Mouse (Mus musculus): ENCODE data around the gene Tcea2.

Gene Tcea2

DNA sequence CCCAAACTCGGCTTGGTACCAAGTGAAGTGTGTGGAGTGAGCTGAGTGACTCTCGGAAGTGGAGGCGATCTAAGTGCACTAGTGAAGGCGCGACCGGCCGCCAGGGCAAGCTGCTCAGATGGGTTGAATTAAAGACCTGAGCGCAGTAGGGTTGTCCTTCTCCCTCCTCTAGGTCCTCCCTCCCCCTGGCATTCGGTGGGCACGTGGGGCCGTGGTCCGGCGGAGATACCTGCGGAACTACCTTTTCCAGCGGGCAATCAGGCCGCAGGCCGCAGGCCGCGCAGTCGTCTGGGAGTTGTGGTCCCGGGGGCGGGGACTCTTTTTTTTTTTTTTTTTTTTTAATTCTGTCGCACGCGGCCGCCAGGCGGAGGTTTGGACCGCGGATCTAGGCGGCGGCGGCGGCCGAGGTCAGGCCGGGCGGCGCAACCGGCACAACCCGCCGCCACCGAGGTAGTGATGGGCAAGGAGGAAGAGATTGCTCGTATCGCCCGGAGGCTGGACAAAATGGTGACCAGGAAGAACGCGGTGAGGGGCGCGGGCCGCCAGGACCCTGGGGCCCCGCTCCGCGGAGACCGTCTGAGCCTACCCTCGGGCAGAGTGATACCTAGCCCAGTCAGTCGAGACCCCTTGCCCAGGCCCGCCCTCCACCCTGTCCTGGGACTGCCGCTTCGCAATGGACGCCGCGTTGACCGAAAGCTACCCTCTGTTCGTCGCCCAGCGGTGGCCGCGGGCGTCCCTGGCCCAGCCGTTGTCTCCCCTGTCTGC is at the start of gene Tcea2:
Gene Tcea2 (plus strand): TSS at position 360 of the 765 bp plus-strand sequence.
- peak; percentile 77 for DNase-seq (ENCODE audit: low read depth, low spot score)

DNA sequence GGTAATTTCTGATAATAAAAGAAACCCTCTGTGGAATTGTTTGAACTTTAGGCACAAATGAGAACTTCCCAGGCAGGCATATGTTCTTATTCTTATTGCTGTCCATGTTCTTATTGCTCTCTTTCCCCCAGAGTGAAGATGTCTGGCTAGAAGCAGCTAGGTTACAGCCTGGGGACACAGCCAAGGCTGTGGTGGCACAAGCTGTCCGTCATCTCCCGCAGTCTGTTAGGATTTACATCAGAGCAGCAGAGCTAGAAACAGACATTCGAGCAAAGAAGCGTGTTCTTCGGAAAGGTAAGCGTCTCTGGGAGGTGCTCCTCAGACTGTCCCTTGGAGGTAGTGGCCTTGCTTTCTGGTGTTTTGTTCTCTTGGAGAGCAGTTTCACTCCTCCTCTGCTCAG is 47.5 kb upstream of the Tcea2 start:
- DNase-seq (ENCODE audit: low read depth, low spot score): no peak

DNA sequence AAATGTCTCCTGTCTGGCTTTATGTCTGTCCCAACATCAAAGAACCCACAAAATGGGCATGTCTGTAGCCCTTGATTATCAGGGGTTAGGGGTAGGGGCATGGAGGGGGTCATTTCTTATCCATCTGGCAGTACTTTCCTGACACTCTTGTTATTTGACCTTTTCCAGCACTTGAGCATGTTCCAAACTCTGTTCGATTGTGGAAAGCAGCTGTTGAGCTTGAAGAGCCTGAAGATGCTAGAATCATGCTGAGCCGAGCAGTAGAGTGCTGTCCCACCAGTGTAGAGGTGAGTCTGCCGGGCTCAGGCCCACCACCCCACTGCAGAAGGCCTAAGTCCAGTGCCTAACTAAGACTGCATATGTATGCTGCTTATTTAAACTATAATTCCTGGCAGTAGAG is 44.2 kb upstream of the Tcea2 start:
- DNase-seq (ENCODE audit: low read depth, low spot score): no peak

DNA sequence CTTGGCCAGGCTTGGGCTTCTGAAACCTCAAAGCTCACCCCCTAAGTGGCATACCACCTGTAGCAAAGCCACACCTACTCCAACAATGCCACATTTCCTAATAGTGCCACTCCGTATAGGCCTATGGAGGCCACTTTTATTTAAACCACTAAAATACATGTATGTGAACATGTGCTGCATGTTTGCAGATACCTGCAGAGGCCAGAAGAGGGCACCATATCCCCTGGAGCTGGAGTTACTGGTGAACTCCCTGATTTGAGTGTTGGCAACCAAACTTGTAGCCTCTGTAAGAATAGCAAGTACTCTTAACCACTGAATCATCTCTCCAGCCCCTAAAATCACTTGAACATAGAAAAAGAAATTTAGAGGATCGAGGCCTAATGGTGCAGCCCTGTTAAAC is 35.7 kb upstream of the Tcea2 start:
- peak; percentile 53 for DNase-seq (ENCODE audit: low read depth, low spot score)

DNA sequence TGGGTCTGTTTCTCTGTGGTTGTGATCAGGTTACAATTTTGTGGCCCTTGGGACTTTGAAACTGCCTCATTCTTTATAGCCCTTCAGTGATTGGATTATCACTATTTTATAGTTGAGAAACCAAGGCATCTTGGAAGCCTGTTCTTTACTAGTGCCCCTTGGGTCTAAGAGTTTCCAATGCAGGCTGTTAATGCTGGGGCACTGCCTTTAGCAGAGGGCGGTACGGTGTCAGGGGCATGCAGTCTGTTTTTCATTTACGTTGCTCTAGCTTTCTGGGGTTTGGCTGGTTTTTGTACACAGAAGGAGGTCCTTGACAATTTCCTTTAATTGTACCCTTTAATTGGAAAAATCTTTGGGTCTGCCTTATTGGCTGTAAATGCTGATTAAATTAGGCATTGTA is 34.4 kb upstream of the Tcea2 start:
- peak; percentile 50 for DNase-seq (ENCODE audit: low read depth, low spot score)

DNA sequence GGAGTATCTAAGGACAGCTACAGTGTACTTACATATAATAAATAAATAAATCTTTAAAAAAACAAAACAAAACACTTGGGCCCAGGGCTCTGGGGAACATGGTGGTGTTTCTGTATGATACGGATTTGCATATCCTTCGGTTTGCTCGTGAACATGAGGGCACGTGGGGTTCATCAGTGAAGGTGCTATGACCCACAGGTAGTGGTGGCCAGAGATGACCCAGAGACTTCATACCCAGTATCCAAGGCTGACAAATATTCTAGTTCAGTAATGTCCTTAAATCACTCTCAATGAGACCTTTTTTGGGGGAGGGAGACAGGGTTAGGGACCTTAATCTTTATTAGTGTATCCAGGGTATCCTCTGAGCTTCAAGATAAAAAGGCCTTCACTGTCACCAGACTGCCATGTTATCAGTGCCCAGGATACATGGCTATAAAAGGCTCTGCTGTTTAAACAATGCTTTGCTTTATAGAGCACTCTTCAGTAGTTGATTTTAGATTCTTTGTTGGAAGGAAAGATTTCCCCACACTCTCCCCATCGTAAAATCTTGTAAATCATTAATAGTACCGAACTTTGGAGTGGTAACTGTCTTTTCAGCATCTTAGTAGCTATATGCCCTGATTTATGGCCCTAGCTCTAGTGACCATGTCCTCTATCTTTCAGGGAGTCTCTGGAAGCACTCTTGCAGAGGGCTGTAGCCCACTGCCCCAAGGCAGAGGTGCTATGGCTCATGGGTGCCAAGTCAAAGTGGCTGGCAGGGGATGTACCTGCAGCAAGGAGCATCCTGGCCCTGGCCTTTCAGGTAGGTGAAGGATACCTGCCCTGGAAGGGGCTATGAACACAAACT is 33.3 kb upstream of the Tcea2 start:
- DNase-seq (ENCODE audit: low read depth, low spot score): no peak

DNA sequence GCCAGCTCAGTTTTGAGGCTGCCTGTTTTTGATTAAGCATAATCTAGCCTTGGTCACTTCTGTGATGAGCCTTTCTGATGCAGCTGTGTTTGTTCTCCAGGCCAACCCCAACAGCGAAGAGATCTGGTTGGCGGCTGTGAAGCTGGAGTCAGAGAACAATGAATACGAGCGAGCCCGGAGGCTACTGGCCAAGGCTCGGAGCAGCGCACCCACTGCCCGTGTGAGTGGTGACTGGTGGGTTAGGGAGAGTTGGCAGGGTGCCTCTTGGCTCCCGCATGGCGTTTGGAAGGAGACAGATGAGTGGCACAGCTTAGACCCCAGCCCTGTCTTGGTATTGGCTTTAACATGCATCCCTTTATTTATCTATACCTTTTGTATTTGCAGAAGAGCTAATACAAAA is 31.2 kb upstream of the Tcea2 start:
- DNase-seq (ENCODE audit: low read depth, low spot score): no peak

DNA sequence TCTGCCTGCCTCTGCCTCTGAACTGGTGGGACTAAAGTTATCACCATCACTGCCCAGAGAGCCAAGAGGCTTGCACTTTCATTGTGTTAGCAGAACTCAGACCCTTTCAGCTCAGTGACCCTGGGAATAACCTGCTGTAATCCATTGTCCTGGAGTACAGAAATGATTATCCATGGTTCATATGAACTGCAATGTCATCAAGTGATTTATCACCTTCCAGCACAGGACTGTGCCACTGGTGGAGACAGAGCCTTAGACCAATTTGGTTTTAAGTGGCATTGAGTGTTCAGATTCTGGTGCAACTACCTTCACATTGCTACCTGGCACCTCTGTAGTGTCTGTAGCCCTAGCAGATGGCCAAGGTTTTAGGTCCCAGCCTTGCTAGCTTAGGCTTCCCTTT is 27.0 kb upstream of the Tcea2 start:
- no peak for DNase-seq (ENCODE audit: low read depth, low spot score)

DNA sequence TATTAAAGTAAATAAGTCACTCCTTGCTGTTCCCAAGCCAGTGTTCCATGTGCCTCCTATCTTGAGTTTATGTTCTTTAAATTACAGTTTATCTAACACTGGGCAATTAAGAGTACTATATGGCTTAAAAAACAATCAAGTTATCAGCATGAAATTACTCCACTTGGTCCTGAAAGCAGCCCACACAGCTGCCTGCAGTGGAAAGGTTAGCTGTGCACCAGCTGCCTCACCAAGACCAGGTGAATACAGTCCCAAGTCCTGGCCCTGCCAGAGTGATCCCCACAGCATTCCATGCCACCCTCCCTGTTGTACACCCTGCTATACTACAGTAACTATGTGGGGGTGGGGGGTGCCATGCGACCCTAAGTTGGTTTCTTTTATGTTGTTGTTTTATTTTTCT is 26.6 kb upstream of the Tcea2 start:
- DNase-seq (ENCODE audit: low read depth, low spot score): no peak

DNA sequence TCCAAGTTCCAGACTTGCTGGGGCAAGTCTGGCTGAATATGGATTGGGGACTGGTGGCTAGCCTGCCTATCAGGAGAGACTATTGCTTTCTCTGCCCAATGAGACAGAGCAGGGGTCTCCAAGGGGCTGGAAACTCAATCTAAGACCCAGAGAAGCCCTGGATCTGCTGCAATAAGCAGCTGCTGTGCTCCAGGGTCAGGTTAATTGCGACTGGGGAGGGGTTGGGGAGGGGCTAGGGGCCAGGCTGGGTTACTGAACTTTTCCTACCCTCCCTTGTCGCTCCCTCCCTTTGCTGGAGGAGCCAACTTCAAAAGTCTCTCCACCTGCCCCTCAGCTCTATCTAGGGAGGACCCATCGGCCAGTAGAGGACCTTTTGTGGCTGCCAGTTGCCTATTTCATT is 23.4 kb upstream of the Tcea2 start, which contains the start of gene Gm29797:
Gene Gm29797 (plus strand): TSS at position 301 of the 400 bp plus-strand sequence.
- no peak for DNase-seq (ENCODE audit: low read depth, low spot score)

DNA sequence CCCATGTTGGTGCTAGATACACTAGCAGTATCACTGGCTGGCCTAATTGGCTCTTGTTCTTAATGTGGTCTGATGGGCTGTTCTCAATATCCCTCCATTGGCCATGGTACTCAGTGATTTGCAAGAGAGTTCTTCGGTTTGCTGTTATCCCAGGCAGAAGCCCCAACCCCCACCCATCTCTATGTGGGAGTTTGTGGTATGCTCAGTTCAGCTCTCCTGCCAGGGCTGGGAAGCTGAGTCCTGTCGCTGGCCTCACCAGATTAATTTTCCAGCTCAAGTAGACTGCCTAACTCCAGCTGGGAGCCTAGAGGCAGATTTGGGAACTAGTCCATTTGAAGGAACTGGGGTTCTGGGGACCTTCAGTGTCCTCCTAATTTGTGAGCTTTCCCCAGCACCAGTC is 22.7 kb upstream of the Tcea2 start:
- DNase-seq (ENCODE audit: low read depth, low spot score): no peak

DNA sequence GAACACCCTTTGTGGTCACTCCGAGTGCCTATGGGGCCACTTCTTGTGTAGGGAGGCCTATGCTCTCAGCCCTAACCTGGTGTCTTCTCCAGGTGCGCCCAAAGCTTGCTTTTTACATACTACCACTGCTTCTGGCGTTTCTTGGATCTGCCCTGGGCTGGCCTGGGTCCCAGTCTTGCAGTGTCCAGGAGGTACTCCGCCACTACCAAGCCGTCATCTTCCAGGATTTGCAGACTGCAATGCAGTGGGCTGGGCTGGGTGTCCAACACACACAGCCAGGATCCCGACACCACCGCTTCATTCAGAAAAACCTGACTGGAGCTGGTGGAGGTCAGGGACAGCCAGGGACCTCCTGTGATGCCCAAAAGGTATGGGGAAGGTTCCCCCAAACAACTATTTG is 21.6 kb upstream of the Tcea2 start:
- no peak for DNase-seq (ENCODE audit: low read depth, low spot score)

DNA sequence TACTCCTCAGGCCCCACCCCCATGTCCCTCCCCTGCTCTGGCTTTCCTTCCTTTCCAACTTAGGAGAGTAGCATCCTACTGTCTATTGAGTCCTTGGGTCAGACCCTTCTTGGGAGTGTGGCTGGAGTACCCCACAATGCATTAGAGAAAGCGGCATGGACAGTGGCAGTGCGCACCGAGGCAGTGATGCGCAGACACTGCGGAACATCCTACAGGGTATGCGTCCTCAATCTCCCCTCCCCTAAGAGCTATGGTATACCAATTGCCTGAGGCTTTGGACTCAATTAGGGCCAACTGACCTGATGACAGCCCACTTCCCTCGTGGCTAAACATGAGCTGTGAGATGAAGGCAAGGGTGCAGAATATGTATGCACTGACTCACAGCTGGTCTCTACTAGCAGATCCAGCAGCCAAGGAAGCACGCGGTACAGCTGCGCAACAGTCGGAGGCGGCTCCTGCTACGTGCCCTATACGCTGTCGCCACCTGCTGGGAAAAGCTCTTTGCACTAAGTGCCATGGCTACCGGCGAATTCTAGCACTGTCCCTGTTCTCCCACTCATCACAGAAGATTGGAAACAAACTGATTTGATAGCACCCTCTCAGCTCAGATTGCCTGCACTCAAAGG is 21.1 kb upstream of the Tcea2 start:
- DNase-seq (ENCODE audit: low read depth, low spot score): peak; percentile 40

DNA sequence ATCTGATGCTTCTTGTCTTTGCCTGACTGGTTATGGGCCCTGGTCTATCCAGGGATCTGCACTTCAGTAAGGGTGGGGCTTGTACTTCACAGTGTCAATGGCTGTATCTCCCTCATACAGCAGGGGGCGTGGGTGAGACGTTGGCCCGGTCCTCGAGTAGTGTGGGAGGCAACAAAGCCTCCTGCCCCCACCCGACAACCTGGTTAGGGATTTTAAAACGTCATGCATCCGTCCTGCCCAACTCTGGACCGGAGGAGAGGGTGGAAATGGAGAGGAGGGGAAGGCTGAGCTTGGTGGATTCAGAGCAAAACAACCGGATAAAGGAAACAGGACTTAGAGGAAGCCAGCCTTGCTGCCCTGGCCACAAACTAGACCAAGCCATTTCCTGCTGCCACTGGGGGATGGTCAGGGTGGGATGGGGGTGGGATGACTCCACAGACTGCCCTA is 20.5 kb upstream of the Tcea2 start:
- peak; percentile 63 for DNase-seq (ENCODE audit: low read depth, low spot score)

DNA sequence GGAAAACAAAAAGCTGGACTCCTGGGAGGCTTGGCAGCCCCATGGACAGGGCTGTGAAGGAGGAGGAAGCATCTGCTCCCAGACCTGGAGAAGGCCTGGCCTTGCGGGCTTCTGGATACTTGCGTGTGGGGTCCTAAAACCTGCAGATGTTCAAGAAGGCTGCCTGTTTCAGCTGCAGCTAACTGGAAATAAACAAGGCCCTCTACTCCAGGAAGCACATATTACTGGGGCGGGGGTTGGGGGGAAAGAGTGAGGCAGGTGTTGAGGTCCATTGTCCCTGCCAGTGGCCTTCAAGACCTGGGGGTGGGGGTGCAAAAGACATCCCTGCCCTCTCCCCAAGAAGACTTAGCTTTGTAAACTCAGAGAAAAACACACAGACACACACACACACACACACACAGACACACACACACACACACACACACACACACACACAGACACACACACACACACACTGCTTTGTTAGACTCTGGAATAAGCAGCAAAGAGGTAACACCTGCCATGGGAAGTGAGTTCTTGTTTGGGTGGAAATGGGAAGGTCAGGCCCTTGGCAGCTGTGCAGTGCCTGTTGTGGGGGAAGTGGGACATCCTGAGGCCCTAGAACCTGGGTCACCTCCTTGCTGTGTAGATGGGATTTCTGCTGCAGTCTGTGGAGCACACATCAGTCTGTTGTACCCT is 17.4 kb upstream of the Tcea2 start:
- DNase-seq (ENCODE audit: low read depth, low spot score): no peak

DNA sequence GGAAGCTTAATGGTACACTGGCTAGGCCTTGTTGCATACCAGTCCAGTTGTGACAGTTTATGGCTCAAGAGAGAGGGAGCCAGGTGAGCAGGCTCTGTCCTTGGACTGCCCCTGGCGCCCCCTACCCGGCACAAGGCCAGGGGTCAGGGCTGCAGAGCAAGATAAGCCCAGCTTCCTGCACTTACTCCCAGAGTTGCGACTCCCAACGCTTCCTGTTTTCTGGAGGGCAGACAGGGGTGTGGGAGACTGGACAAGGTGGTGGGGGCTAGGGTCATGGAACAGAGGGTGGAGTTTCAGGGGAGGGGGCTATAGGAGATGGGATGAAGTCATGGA is 16.8 kb upstream of the Tcea2 start:
- DNase-seq (ENCODE audit: low read depth, low spot score): no peak

DNA sequence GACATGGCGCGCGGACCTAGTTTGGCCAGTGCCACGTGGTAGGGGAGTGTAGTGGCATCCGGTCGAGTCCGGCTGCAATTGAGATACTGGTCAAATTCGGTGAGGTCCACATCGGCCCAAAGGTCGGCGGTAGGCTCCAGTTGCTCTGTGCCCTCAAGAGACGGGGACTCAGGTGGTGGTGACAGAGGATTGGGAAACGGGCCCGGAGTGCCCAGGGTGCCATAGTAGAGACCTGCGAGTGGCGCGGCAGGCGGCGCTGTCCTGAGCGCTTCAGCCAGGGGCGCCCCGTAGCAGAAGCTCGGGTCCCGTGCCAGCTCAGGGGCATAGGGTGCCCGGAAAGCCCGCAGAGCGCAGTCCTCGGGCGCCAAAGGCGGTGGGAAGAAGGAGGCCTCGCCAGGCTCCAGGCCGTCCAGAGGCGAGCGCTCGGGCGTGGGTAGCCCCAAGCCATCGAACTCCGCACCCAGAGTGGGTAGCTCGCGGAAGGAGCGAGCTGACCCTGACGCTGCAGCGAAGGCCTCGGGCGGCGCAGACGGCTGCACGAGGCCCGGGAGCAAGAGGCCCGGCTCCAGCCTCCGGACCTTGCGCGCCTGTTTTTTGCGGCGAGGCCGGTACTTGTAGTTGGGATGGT is 9.7 kb upstream of the Tcea2 start:
- no peak for DNase-seq (ENCODE audit: low read depth, low spot score)

DNA sequence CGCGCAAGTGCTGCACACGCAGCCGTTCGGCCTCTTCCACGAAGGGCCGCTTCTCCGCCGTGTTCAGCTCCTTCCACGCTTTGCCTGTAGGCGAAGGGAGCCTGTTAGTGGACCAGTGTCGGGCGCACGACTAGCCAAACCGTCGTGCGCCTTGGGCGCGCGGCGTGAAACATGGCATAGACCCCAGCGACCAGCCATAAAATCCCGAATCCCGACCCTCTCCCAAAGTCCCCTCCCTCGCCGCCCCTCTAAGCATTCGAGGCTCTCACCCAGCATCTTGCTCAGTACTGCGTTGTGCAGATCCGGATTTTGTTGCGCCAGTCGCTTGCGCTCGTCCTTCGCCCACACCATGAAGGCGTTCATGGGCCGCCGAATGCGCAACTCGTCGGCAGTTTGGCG is 9.2 kb upstream of the Tcea2 start:
- peak; percentile 28 for DNase-seq (ENCODE audit: low read depth, low spot score)

DNA sequence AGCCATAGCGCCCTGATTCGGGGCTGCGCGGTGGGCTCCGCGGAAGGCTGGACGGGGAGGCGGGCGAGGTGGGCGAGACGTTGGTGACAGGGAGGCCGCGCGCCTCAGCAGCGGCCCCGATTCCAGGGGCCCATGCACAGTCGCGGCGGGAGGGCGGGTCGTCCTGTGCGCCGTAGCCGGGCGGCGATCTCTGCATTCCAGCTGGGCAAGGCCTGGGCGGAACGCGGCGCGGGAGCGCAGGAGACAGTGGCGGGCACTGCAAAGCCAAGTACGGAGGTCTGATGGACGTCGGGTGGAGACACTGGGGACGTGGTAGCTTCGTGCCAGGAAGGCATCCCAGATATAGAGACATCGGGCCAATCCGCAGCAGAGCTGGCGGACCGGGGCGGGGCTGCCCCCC is 8.8 kb upstream of the Tcea2 start, which contains the start of gene Sox18:
Gene Sox18 (minus strand): TSS at position 315 of the 400 bp plus-strand sequence.
- no peak for DNase-seq (ENCODE audit: low read depth, low spot score)

DNA sequence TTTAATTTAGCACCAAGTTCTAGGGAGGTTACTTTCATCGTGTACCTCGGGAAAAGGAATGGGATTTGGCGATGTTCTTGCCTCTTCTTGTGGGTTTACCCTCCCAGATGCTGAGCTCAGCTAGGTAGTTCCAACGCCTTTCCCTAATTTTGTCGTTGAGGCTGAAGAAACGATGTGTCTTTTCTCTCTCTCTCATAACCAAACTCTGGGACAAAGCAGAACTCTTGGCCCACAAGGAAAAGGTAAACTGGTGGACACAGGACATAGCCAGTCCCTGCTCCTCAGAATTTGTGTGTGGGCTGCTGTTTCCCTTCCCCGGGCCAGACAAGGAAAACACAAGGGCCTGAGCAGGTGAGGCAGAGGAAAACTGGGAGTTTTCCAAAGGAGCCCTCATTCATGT is 8.1 kb upstream of the Tcea2 start:
- DNase-seq (ENCODE audit: low read depth, low spot score): no peak

DNA sequence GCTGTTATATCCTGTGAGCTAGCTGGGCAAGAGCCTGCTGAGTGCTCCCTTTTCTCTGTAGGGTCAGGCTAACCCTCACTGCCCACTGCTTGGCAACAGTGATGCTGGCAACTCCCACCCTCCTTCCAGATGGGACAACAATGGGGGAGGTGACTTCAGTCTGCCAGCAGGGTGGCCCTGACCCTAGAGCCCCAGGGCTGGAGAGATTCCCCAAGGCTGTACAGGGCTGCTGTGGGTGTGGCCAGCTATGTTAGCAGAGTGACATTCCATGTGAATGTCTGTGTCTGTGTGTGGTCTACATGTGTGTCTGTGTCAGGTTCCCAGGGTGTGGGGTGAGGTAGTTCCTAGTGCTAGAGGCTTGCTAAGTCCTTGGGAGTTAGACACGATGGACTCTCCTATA is 6.6 kb upstream of the Tcea2 start:
- DNase-seq (ENCODE audit: low read depth, low spot score): no peak

Measured in forelimb bud, embryonic 11.5 days (tissue).